Mouse (Mus musculus): ENCODE data around the gene Vmn1r6. TPM values are rescaled to one million over a fixed set of nuclear protein-coding genes. Genes with fewer than 3 reads are reported as not detected.
"Not testable (repeated sequence)": the region's sequence is repeated elsewhere in the genome, so short reads cannot be mapped to it uniquely, and the experiment has no call there.

Gene Vmn1r6
- total RNA-seq (2021), result not detected

DNA sequence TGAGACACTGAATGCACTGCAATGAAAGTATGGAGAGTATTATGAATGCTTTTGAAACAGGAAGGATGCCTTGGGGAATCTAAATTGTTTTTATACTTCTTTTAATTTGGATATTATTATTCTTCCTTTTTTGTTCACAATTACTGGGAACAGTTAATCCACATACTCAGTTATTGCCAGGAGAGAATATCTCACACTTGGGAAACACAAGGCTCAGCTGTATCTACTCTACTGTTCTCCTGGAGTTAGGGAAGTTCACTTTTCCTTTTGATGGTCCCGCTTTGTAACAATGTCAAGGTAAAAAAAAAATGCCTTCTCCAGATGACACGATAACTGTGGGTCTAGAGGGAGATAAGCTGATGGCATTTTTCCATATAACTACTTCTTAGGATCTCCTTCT is at the start of gene Vmn1r6:
TSS of gene Vmn1r6 (plus strand) at position 301 of the 400 bp plus-strand sequence.
- DNase-seq, result no peak

DNA sequence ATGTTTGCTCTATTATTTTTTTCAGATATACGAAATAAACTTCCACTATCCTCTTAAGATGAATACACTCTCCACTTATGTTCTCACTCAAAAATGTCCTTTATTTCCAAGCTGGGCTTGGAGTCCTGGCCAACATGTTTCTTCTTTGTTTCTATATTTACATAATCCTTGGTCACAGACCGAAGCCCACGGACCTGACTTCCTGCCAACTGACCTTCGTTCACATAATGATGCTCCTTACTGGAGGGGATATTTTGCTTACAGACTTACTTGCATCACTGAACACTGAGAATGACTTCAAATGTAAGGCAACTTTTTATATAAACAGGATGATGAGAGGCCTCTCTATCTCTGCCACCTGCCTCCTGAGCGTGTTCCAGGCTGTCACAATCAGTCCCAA is 40.6 kb upstream of the Vmn1r6 start:
- no peak for DNase-seq

DNA sequence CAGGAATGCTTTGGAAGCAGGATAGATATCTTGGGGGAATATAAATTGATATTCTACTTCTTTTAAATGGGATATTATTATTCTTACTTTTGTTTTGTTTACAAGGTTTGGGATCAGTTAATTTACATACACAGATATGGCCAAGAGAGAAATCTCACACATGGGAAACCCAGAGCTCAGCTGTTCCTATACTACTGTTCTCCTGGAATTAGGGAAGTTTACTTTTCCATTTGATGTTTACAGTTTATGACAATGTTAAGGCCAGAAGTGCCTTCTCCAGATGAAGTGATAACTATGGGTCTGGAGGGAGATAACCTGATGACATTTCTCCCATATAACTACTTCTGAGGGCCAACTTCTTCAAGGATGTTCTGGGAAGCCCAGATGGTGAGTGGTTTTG is 27.1 kb upstream of the Vmn1r6 start, which contains the start of gene Vmn1r5:
TSS of gene Vmn1r5 (plus strand) at position 301 of the 400 bp plus-strand sequence.
- no peak for DNase-seq

DNA sequence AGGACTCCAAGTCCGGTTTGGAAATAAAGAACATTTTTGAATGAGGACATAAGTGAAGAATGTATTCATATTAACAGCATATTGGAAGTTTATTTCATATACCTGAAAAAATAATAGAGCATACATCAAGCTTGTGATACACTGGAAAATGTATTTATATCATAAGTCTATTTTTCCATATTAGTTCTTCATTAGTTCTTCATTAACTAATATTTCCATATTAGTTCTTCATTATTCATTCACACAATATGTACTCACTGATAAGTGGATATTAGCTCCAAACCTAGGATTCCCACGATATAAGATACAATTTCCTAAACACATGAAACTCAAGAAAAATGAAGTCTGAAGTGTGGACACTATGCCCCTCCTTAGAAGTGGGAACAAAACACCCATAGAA is 28.2 kb downstream of the Vmn1r6 start, which contains the start of gene Vmn1r7:
TSS of gene Vmn1r7 (minus strand) at position 101 of the 400 bp plus-strand sequence.
- not testable (repeated sequence) for DNase-seq

DNA sequence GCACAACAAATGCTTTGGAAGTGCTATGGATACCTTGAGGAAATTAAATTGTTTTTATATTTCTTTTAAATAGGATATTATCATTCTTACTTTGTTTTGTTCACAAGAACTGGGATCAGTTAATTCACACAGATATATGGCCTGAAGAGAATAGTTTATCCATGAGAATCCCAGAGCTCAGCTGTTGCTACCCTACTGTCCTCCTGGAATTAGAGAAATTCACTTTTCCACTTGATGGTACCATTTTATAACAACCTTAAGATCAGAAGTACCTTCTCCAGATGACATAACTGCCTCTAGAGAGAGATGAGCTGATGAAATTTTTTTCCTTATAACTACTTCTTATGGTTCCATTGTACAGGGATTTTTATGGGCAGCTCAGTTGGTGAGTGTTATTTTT is 34.9 kb downstream of the Vmn1r6 start, which contains the start of gene Vmn1r8:
TSS of gene Vmn1r8 (plus strand) at position 301 of the 400 bp plus-strand sequence.
- no peak for DNase-seq

DNA sequence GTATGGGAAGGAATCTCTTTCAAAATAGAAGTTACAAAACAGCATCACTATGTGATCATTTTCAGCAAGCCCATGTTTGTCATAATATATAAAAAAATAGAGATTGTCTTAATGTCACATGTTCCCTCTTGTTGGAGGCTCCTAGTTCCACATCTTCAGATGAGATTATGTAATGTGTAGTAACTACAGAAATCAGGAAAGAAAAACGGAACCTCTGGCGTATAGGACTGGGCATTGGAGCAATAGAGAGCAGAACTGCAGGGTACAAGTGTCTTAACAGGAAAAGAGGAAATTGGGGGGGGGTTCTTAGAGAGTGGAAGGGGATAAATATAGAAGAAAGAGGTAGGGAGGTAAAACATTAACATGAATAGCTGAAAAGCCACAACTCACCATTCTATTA is 37.6 kb downstream of the Vmn1r6 start:
- no peak for DNase-seq

Other genes with a start within 250 kb of the Vmn1r6 start
- 10 to 100 TPM; 57.4 to 59.7 TPM for gene Kbtbd2, start 199.4 kb upstream of the Vmn1r6 start, total RNA-seq (2021)
- 10 to 100 TPM; 24.6 to 27.3 TPM for gene Fkbp9, start 165.2 kb upstream of the Vmn1r6 start, total RNA-seq (2021)
- 10 to 100 TPM; 37.6 to 42.9 TPM for gene Nt5c3, start 73.3 kb upstream of the Vmn1r6 start, total RNA-seq (2021)
- under 1 TPM; 0.25 to 0.27 TPM for gene Vmn1r4, start 73.2 kb upstream of the Vmn1r6 start, total RNA-seq (2021)
- not detected for gene Vmn1r5, start 27.0 kb upstream of the Vmn1r6 start, total RNA-seq (2021)
- gene Vmn1r7, start 28.1 kb downstream of the Vmn1r6 start, total RNA-seq (2021), result not detected
- gene Vmn1r8, start 35.0 kb downstream of the Vmn1r6 start, total RNA-seq (2021), result not detected
- gene Vmn1r9, start 69.5 kb downstream of the Vmn1r6 start, total RNA-seq (2021), result not detected
- not detected for gene Vmn1r10, start 112.2 kb downstream of the Vmn1r6 start, total RNA-seq (2021)
- not detected for gene Vmn1r11, start 136.2 kb downstream of the Vmn1r6 start, total RNA-seq (2021)
- gene Vmn1r12, start 159.7 kb downstream of the Vmn1r6 start, total RNA-seq (2021), result not detected
- gene Vmn1r13, start 206.0 kb downstream of the Vmn1r6 start, total RNA-seq (2021), result not detected
- not detected for gene Vmn1r14, start 234.4 kb downstream of the Vmn1r6 start, total RNA-seq (2021)

All from layer of hippocampus, postnatal 36 days (tissue).